Mouse (Mus musculus): ENCODE data around the gene Rasgef1b.
A peak's percentile ranks its signal among the peaks of the same experiment; 100 is the strongest.

The Rasgef1b gene

DNA sequence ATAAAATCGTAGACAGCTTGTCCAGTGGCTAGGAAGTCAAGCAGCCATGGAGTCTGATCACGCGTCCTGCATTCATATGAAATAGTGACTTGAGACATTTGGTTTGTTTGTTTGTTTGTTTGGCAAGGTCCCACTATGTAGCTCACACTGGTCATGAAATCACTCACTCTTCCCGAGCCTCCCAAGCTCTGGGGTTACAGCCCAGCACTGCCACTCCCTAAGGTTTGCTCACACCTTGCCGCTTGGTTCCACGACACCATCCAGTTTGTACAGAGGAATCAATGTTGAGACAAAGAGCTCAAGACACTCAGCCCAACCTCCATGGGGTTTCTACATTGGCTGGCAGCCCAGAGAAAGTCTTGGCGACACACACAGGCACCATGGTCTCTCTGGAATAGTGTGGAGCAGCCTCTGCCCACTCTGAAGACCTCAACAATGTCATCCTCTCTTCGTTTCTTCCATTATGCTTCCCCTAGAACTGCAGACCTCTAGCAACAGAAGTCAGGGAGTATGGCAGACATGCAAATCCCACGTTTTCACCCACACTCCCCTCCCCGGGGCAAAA is 436.5 kb downstream of the Rasgef1b start:
- no peak for DNase-seq (ENCODE audit: low spot score in 2 of 2)

DNA sequence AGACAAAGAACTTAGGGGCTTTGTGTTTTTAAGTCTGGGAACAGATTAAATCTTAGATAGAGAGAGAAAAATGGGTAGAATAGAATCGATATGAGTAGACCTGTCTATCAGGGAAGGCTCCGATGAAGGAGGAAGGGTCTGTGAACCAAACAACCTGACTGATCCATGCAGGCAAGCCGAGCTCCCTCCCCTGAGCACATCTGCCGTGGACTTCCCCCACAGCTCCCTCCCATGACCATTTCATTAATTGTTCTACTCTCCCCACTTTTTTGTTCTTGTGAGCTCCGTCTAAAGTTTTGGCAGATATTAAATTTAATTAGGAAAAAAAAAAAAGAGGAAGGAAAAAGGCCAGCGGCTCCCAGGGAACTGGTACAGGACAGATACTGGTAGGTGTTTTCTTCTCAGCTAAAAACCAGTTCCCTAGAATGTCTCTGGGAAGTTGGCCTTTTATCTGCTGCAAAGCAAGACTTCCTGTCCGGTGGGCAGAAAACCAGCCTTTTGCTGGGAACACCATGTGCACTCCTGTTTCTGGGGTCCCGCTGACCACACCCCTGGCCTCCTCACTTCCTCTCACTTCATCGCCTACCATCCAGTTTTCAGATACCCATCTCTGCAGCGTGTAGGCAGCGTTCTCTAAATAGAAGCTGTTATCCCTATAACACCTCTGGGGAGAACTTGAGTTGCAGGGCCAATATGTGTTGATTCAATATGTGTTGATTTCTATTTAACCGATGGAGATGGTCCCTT is 437.6 kb downstream of the Rasgef1b start:
- no peak for DNase-seq (ENCODE audit: low spot score in 2 of 2)

DNA sequence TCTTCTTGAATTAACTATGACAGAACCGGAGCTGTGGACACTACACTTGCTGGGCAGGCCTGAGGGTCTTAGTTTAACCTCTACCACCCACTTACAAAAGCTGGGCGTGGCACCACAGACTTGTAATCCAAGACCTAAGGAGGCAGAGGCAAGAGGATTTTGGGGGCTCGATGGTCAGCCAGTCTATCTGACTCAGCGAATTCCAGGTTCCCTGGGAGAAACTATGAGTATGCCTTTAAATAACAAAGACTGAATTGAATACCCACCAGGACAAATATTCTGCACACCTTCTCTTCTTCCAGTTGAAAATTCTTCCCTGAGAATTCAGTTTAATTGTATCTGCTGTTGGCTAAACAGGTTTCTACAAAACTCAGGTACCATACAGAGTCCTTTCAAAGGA is 440.6 kb downstream of the Rasgef1b start:
- DNase-seq (ENCODE audit: low spot score in 2 of 2) = no peak

DNA sequence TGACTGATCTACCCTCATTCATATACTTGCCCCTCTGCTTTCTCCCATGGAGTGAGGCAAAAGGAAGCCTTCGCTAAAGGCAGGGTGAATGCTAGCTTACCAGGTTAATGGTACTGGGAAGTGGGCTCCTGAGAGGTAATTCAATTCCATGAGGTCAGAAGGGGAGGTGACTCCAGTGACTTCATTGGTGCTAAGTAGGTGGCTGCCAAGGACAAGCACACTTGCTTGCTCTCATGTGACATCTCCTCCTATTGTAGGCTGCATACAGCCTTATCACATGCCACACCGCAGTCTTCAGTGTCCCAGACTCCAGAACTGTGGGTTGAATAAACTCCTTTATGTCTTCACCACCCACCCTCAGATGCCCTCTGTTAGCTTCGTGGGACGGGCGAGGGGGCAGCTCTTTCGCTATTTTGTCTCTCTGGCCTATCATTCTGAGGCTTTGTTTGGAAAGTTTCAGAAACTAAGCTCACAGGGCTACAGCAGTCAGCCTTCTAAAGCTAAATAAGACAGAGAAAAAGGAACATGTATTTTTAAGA is 441.1 kb downstream of the Rasgef1b start:
- peak in 1 of 2 experiments; percentile 14 for DNase-seq (ENCODE audit: low spot score in 2 of 2)

DNA sequence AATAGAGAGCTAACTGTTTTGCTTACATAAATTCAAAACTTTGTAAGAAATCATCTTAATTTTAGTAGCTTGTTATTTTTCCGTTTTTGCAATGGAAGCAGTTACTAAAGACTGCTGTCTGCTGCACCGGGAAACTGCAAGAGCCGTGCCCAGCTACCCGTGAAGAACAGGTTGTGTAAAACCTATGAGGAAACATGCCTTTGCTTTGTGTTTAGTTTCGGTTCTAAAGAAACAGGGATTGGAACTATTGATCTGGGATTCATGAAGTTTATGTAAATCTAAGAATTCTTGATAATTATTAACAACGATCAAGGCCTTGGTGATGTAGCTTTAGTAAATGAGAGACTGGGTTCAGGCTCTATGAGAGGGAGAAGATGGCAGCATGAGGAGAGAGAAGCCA is 442.3 kb downstream of the Rasgef1b start:
- no peak for DNase-seq (ENCODE audit: low spot score in 2 of 2)

DNA sequence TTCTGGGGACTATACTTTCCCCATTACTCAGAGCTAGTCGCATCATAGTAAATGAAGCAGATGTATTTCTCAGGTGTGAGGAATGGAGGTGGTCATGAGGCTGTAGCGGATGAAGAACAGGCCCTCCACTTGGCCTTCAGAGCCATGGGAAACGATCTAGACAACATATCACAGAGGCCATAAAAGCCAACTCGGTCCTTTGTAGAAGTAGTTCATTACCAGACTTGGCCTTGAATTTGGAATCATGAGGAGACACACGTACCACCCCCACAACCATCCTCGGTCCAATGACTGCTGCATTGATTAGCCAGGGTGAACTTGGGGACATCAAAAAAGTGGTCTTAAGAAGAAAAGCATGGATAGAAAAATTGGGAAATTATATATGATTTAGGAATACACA is 442.8 kb downstream of the Rasgef1b start:
- DNase-seq (ENCODE audit: low spot score in 2 of 2) = no peak

DNA sequence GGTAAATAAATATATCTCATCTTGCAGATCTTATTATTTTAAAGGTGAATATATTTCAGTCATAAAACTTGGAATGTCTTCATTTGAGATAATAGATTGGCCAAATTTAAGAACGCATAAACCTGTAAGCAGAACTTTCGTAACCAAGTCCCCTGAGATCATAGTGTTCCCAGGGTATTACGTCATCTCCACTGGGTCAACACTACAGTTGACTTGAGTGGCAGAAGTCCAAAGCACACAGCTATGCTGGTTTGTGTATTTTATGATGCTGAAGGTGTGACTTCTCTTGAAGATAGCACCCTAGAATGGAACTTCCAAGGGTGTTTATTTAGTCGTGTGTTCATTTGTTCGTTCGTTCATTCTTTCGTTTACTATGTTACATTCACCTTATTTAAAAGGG is 444.5 kb downstream of the Rasgef1b start:
- DNase-seq (ENCODE audit: low spot score in 2 of 2) = no peak

DNA sequence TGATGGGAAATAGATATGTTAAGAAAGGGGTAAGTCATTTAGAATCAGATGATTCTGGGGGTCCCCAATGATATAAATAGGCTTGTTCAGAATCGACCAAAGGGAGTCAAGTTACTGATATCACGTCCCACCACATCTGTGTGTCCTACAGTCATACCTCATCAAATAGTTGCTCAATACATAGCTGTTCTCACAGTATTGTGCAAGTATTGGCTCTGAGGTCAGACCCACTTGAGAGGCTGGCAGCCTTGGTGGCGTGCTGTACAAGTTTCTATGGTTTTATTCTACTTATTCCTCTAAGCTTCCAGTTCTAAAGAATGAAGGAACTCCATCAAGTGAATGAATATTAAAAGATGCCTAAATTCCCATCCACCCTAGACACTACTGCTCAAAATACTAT is 445.2 kb downstream of the Rasgef1b start:
- no peak for DNase-seq (ENCODE audit: low spot score in 2 of 2)

DNA sequence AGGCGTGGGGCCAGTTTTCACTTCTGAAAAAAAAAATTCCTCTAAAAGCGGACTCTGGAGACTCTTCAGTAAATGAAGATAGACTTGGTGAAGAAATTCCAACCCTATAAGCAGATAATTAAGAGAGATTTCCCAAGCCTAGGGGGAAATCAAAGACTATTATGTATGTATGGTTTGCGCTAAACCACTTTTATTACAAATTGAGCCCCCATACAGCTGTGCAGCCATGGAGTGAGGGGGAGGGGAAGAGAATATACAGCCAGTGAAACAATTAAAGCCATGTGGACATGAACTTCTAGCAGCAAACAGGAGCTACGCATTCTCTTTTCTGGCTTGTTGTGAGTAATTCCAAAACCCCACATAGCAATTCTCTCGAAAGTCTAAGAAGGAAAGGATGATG is 448.3 kb downstream of the Rasgef1b start:
- no peak for DNase-seq (ENCODE audit: low spot score in 2 of 2)

DNA sequence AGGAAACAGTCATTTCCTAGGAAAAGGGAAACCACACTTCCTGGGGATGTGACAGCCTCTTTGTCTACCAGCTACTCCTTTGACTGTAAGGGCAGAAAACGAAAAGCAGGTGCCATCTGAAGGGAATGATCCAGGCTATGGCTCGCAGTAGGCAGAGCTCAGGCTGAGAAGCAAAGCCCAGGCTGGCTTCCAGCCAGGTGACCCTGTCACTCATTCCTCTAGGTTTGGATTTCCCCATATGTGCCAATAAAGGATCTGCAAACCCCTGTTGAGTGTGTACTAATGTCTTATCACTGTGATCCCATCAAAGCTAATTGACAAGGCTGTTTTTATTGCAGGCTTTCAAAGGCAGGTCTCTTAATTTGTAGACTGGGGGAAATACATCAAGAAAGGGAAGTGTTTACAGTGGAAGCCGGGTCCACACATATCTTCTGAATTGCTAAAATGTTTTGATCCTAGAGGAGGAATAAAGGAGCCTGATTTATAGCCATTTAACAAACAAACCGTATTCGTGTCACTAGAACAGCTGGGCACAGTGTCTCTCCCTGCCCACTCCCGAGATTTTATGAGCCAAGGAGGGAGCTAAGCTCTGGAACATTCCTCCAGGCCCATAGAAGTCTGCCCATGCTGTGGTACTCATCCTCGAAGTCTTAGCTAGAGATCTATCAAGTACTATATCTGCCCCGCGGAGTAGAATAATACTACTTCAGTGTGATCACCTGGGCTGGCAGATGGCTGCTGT is 449.7 kb downstream of the Rasgef1b start:
- no peak for DNase-seq (ENCODE audit: low spot score in 2 of 2)

DNA sequence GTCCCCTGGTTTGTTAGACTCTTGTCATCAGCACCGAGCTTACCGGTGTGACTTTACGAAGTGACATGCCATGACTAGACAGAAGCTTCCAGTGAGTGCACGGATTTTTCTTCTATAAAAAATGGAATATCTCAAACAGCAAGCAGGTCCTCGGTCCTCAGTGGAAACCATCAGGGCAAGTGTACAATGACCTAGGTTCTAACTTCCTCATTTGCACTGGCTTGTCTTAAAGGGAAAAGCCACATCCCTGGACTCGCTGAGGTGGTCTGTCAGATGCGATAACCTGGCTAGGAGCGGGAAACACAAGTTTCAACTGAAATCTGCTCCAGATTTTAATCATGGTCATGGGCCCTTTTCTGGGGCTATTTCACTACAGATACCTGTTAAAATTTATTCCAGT is 450.5 kb downstream of the Rasgef1b start:
- no peak for DNase-seq (ENCODE audit: low spot score in 2 of 2)

DNA sequence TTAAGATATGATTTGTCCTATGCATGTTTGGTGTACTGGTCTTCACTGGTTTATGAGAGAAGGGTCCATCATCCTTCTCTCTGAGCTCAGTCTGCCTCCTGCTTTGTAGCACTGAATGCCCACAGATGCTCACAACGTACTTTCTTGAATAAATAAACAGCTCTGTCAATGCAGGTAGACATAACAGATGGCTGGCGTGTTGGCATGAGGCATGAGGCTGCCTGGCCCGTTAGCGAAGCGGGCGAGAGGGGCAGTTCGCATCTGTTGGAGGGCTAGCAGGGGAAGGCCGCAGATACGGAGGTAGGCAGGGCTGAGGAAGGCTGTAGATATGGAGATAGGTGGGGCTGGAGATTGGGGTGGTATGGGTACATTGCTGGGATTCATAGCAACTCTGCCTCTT is 451.3 kb downstream of the Rasgef1b start:
- no peak for DNase-seq (ENCODE audit: low spot score in 2 of 2)

DNA sequence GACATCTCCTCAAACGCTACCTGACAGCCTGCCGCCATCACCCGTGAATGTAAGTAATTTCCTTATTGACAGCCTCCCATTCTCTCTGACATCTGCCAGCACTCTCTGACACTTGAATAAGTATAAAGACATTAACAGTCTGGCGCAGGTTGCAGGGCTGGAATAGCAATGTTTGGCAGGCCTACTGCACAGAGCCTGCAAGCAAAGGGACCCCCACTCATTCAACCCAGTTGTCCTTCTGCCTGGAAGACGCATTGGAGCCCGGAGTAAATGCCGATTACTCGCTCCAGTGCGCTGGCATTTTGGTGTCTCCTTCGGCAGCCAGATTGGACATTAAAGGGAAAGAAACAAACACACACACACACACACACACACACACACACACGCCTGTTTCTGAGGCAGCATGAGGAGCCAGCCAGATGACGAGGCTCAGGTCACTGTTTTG is 454.7 kb downstream of the Rasgef1b start:
- DNase-seq (ENCODE audit: low spot score in 2 of 2) = peak; percentile 23 to 41

DNA sequence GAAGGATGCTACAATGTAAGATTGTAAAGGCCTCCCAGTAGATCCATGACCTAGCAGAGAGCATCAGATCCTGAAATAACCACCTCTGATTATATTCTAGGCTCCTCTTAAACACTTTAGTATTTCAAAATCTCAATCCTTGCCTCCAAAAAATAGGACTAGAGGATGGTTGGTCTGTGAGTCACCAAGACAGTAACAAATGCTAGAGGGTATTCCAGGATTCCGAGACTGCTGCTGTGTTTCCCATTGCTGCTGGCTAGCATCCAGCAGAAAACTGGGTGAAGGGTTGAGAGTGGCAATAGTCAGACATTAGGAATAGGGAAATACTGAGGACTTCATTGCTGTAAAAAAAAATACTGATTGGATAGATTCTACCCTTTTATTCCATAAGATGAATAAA is 457.3 kb downstream of the Rasgef1b start:
- no peak for DNase-seq (ENCODE audit: low spot score in 2 of 2)

DNA sequence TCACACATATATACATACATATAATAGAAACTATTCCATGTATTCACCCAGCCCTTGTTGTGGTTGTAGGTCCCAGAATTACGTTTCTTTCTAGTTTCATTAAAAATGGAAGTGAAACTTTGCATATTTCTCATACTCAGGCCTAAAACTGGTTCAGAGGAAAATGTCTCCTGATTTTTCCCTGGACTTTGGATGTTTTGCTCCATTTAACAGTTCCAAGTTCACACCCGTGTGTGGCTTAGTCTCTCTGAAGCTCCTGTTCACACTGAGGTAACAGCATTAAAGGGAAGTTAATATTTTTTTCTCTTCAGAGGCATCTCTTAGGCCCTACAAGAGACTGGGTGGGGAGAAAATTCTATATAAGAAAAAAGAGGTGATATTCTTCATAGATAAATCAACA is 459.7 kb downstream of the Rasgef1b start:
- no peak for DNase-seq (ENCODE audit: low spot score in 2 of 2)

DNA sequence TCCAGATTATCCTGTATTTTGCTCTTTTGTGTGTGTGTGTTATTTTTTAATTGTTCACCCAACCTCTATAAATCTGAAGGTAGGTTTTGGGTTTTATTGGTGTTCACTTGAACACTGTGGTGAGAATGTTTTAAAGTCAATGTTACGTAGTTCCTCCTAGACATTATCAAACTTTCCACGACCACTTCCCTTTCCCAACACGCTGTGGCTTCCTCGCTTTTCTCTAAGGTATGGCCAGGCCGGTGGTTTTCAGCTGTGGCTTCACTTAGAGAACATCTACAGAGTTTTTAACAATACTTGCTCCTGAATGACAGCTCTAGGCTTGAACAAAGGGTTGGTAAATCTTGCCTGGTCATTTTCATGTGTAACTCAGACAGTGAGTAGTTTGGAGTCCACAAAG is 461.5 kb downstream of the Rasgef1b start:
- no peak for DNase-seq (ENCODE audit: low spot score in 2 of 2)

DNA sequence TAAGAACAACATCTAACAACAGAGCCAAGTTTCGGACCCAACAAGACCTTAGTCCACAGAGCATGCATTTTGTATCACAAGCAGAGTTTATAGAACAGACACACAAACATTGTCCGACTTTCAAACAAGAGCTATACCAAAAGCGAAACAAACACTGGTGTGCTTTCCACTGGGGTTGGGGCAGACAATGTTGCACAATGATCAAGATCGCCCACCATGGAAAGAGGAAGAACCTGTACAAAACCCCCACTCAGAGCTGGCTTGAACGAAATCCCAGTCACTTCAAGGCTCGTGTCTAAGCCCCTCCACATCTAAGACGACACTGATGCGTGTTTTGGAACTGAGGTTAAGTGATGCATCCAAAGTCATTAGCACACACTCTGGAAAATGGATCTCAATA is 462.6 kb downstream of the Rasgef1b start:
- no peak for DNase-seq (ENCODE audit: low spot score in 2 of 2)

DNA sequence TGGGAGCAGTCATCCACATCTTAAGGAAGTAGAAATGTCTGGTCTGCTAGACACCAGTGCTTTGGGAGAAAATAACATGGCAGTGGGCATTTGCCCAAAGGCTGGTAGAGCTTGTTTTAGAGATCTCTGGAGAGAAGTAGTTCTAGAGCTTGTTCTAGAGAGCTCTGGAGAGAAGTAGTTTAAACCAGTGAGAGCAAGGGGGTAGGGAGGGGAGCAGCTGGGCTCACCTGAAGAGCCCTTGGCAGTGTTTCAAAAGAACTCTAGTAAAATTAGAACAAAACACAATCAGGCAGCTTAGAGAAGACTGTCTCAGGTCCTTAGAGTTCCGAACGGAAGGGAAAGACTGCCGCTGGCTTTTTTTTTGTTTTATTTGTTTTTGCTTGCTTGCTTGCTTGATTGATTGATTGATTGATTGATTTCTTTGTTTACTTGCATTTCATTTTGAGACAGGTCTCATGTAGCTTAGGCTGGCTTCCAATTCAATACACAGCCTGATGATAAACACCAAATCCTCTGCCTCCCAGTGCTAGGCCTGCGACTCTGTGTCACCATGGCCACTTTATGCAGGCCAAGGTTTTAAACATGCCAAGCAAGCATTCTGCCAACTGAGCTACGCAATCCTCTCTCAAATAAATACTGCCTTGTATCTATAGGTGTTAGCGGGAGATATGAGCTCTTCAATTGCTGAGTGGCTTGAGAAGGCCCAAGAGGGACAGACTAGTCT is 466.5 kb downstream of the Rasgef1b start:
- no peak for DNase-seq (ENCODE audit: low spot score in 2 of 2)

DNA sequence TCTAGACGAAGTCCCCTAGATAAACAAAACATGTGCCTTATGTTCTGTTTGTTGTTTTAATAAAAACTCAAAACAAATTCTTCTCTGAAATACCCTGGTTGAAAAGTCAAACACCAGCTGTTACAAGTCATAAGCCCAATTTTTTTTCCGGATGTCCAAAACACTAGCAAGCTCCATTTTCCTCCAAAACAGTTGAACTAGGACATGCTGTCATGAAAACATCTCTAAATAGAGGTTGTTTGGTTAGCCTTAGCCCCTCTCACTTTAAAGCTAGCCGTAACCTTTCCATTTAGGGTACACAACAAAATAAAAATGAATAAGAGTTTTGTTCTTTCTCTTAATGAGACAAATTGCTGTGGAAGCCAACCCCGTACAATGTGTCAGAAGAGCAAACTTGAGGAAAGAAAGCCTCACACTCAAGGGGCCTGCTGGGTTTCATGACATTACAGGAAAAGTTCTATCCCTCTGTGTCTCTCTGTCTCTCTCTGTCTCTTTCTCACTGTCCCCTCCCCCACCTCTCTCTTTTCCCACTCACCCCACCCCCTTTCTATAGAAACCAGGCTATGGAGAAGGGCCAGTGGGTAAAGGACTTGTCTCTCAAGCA is 467.6 kb downstream of the Rasgef1b start:
- DNase-seq (ENCODE audit: low spot score in 2 of 2) = no peak

DNA sequence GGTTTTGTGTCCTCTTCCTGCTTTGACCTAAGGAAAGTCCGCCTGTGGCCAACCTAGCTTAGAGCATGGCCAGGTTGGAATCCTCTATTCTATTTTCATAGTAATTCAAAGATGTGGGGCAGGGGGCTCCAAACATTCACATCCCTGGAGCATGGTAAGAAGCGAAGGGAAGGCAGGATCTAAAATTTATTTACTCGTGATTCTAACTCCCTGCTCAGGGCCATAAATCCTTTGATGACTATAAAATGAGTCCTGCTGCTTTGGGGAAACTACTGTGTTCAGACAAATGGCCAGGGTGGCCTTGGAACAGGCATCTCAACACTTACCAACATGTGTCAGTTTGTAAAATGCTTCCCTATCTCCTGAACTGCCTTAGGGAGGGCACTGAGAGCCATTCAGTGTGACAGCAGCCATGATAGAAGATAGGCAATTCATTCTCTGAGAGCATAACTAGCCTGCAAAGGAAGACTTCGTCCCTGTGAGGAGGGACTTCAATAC is 470.8 kb downstream of the Rasgef1b start:
- no peak for DNase-seq (ENCODE audit: low spot score in 2 of 2)

All from frontal cortex, postnatal 10 days (tissue).